Mouse (Mus musculus): ENCODE results near the gene Hist1h1c.
"Not testable (repeated sequence)": the region's sequence is repeated elsewhere in the genome, so short reads cannot be mapped to it uniquely, and the experiment has no call there.

Gene Hist1h1c

DNA sequence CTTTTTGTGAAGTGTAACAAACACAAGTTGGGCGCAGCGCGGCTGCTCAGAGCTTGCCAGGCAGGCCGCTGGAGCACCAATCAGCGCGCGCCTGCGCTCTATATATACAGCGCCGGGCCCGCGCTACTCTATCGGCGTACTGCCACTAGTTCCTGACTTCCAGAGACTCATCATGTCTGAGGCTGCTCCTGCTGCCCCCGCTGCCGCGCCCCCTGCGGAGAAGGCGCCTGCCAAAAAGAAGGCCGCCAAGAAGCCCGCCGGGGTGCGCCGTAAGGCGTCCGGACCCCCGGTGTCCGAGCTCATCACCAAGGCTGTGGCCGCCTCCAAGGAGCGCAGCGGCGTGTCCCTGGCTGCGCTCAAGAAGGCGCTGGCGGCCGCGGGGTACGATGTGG is at the start of gene Hist1h1c:
TSS of gene Hist1h1c (plus strand) at position 132 of the 392 bp plus-strand sequence.
- DNase-seq (ENCODE audit: low spot score): peak; percentile 92

DNA sequence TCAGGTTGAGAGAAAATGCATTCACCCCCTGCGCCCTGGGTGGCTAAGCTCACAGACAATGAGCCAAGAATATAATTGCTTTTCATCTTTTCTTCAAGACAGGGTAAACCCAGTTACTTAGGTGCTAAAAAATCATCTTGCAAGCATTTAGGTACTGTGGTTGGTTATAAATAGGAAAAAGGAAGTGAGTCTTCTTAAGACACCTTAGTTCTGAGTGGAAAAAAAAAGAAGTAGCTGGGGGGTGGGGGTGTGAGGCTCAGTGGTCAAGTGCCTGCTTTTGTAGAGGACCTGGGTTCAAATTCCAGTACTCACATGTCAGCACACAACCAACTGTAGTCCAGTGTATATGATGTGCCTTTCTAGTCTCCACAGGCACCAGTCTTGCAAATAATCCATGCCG is 49.7 kb upstream of the Hist1h1c start:
- no peak for DNase-seq (ENCODE audit: low spot score)

DNA sequence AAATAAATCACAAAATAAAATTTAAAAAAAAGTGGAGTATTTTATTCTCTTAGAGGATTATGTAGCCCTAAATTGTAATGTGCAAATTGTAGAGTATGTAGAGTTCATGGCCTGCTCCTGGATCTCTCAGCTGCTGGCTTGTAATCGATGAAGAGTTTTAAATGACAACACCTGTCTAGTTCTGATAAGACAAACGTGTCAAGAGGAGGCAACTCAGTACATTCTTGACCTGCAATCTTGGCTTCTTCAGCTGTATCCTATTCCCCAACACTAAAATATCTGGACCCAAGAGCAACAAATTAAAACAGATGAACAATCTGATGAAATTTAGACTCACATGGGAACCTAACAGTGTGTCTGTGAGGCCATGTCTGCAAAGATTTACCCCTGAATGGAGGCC is 49.1 kb upstream of the Hist1h1c start:
- no peak for DNase-seq (ENCODE audit: low spot score)

GRCm38 (mm10) chr13:23693856-23694440 is 44.7 kb upstream of the Hist1h1c start:
- DNase-seq (ENCODE audit: low spot score): no peak

GRCm38 (mm10) chr13:23694956-23695355 is 43.7 kb upstream of the Hist1h1c start:
- no peak for DNase-seq (ENCODE audit: low spot score)

GRCm38 (mm10) chr13:23695514-23695913 is 43.1 kb upstream of the Hist1h1c start, which contains the start of gene Hist1h1t:
TSS of gene Hist1h1t (plus strand) at chr13:23695814.
- DNase-seq (ENCODE audit: low spot score): no peak

GRCm38 (mm10) chr13:23696061-23696474 is 42.5 kb upstream of the Hist1h1c start:
- no peak for DNase-seq (ENCODE audit: low spot score)

DNA sequence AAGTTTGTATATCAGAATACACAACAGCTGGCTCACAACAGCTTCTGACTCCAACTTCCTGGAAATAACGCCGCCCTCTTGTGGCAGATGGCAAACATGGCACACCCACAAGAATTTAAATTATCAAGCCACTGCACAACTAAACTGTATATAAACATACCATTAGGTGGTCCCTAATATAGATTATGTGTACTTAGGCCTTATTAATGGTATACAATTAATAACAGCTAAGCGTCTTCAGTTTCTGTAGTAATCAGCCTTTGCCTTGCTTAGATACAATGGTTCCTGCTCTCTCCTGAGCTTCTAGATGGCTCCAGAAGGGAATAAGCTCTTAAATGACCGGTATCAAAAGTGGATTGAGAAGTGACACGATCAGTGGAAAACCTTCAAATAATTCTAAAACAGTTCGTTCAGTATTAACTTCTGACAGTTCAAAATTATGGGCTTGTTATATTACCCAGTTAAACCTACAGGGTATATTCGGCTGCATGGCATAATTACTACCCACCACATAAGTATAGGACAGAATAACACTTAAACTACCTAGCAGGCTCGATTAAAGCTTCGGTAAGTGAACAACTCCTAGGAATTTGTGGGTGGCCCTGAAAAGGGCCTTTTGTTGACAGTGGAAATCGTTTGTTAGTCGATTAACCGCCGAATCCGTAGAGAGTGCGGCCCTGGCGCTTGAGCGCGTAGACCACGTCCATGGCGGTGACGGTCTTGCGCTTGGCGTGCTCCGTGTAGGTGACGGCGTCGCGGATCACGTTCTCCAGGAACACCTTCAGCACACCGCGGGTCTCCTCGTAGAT is 40.9 kb upstream of the Hist1h1c start:
- DNase-seq (ENCODE audit: low spot score): peak; percentile 74

DNA sequence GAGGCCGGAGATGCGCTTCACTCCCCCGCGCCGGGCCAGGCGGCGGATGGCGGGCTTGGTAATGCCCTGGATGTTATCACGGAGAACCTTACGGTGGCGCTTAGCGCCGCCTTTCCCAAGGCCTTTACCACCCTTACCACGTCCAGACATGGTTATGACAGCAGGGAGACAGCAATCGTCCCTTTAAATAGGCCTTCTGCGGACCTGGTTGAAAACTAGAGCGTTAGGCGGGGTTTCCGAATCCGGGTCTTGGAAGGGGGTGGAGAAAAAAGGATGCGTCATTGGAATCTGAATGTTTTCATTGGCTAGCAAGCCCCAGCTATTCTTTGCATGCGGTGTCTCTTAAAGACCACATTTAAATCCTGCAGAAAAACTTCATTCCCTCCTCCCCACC is 40.3 kb upstream of the Hist1h1c start, which contains the start of gene Hist1h4c:
TSS of gene Hist1h4c (minus strand) at position 155 of the 394 bp plus-strand sequence.
- DNase-seq (ENCODE audit: low spot score): peak; percentile 97

- no peak for DNase-seq (ENCODE audit: low spot score)
These were observed 39.6 kb upstream of the Hist1h1c start for GRCm38 (mm10) chr13:23698996-23699395.

- no peak for DNase-seq (ENCODE audit: low spot score)
These were observed 38.8 kb upstream of the Hist1h1c start for GRCm38 (mm10) chr13:23699767-23700166.

GRCm38 (mm10) chr13:23700786-23701520 is 37.7 kb upstream of the Hist1h1c start:
- DNase-seq (ENCODE audit: low spot score): peak; percentile 76

DNA sequence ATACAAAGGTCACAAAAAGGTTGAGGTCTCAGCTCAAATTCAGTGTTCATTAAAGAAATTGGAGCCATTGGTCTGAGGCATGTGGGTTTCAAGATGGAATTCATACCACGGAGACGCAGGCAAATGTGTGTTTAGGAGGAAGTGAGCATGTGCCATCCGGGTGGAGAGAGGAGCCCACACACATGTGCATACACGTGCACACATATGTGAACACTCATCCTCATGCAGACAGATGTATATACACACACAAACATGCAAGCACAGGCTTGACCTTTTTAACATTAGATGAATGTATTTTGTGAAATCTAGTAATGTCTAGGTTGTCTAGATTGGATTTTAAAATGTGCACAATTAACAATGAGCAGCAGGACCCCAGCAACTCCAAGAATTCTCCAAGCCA is 36.4 kb upstream of the Hist1h1c start:
- no peak for DNase-seq (ENCODE audit: low spot score)

- DNase-seq (ENCODE audit: low spot score): not testable (repeated sequence)
These were observed 35.8 kb upstream of the Hist1h1c start for GRCm38 (mm10) chr13:23702801-23703200.

GRCm38 (mm10) chr13:23705751-23706356 is 32.8 kb upstream of the Hist1h1c start:
- no peak for DNase-seq (ENCODE audit: low spot score)

GRCm38 (mm10) chr13:23706771-23707170 is 31.8 kb upstream of the Hist1h1c start:
- no peak for DNase-seq (ENCODE audit: low spot score)

- DNase-seq (ENCODE audit: low spot score): no peak
These were observed 30.6 kb upstream of the Hist1h1c start for GRCm38 (mm10) chr13:23708041-23708440.

DNA sequence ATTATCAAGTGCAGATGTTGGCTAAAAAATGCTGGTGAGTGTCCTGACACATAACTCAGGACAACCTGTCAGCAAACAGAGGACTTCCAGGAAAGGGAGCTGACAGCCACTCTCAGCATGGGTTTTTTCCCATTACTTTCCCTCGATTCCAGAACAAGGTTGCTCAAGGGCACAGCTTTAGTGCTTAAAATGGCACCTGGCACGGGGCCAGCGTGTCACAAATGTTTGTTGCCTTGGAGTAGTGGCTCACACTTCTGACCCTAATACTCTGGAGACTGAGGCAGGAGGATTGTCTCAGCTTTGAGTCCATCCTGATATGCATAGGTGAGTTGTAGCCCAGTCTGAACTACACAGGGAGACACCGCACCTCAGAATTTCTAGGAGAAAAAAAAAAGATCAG is 30.0 kb upstream of the Hist1h1c start:
- DNase-seq (ENCODE audit: low spot score): no peak

DNA sequence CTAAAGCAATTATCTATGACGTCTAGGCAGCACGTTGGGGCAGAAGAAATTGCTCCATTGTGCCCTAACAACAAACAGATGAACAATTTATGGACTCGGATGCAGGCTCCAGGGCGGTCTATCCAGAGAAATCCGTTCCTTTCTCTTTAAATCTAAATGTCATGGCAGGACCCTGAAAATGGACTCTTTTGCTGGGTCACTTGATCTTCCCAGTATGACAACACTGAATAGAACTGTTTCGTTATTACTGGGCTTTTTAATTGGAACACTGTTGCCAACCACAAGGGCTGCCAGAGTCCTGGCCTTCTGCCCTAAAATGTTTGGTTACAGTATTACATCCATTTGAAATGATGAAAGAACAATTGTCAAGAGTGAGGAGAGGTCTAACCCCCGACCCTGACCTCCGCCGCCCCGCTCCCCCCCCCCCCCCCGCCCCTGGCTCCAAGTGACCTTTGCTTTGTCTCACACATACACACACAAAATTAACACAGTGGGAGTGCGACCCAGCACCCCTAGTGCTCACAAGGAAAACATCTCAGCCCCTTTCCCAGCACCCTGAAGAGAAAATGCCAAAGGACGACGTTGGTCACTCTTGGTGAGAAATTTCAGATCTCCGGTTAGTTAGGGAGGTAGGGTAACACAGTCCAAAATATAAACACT is 28.8 kb upstream of the Hist1h1c start:
- no peak for DNase-seq (ENCODE audit: low spot score)

GRCm38 (mm10) chr13:23710374-23711089 is 28.1 kb upstream of the Hist1h1c start, which contains the start of gene Hfe:
TSS of gene Hfe (minus strand) at chr13:23710854.
- DNase-seq (ENCODE audit: low spot score): peak; percentile 74

Measured in T-cell, adult 2 months (primary cell).